Mouse (Mus musculus): ENCODE data around the gene Ociad1. TPM values are rescaled to one million over a fixed set of nuclear protein-coding genes. Genes with fewer than 3 reads are reported as not detected.

Ociad1 gene
- polyA plus RNA-seq, 1 experiment from 2014 or later, result 172 TPM

GRCm38 (mm10) chr5:73338832-73339163, 46.2 kb downstream of the Ociad1 start:
- DNase-seq (ENCODE audit: low spot score), result no peak
- H3K9ac ChIP-seq (ENCODE audit: low read length), result peak overlapping the region; percentile 72
- H3K4me3 ChIP-seq (ENCODE audit: low read depth, low read length), result peak overlapping the region; percentile 54
- no peaks in the 10 kb centered on the region for H3K27me3 ChIP-seq (ENCODE audit: control insufficient read depth, insufficient read depth, low read length)
- H3K36me3 ChIP-seq (ENCODE audit: control insufficient read depth, insufficient read depth, low read length), result no peaks in the 10 kb centered on the region
- H3K4me2 ChIP-seq (ENCODE audit: low read depth), result peak overlapping the region; percentile 93
- 48% methylated on average over 14 of the region's 14 CpGs for WGBS
- no peaks in the 10 kb centered on the region for H3K9me3 ChIP-seq (ENCODE audit: control insufficient read depth, low read length)
- peak; percentile 35 for ATAC-seq (ENCODE audit: insufficient read depth, low FRiP score, low TSS enrichment)
- H3K4me1 ChIP-seq (ENCODE audit: control insufficient read depth, insufficient read depth, low read length), result 0 out of 2 replicates have a peak, but pooled peaks cover 8% of the 10 kb centered on the region
- 0 out of 2 replicates have a peak overlapping the region, but pooled peaks have one; percentile 20 for H3K27ac ChIP-seq (ENCODE audit: low read depth, low read length)

- 94% methylated on average over 9 of the region's 9 CpGs for WGBS
- DNase-seq (ENCODE audit: low spot score) (no peak), ATAC-seq (ENCODE audit: insufficient read depth, low FRiP score, low TSS enrichment) (no peak)
- no peak overlapping the region for H3K9ac ChIP-seq (ENCODE audit: low read length)
- H3K27ac ChIP-seq (ENCODE audit: low read depth, low read length), result no peak overlapping the region
- no peaks in the 10 kb centered on the region for H3K36me3 ChIP-seq (ENCODE audit: control insufficient read depth, insufficient read depth, low read length)
- H3K27me3 ChIP-seq (ENCODE audit: control insufficient read depth, insufficient read depth, low read length), result no peaks in the 10 kb centered on the region
- 0 out of 2 replicates have a peak, but pooled peaks cover 8% of the 10 kb centered on the region for H3K4me1 ChIP-seq (ENCODE audit: control insufficient read depth, insufficient read depth, low read length)
- no peak overlapping the region for H3K4me3 ChIP-seq (ENCODE audit: low read depth, low read length)
- H3K4me2 ChIP-seq (ENCODE audit: low read depth), result no peak overlapping the region
- H3K9me3 ChIP-seq (ENCODE audit: control insufficient read depth, low read length), result no peaks in the 10 kb centered on the region
Measured at GRCm38 (mm10) chr5:73339779-73340722, 47.5 kb downstream of the Ociad1 start.

GRCm38 (mm10) chr5:73340723-73341235, 48.2 kb downstream of the Ociad1 start, which contains the start of gene Ociad2:
Ociad2 (minus strand) TSS chr5:73341028.
- Histone ChIP-seq H3K27me3 (ENCODE audit: control insufficient read depth, insufficient read depth, low read length) (no peaks in the 10 kb centered on the region), H3K27ac (ENCODE audit: low read depth, low read length) (no peak within 1 kb of the TSS), H3K9me3 (ENCODE audit: control insufficient read depth, low read length) (no peaks in the 10 kb centered on the region), H3K4me3 (ENCODE audit: low read depth, low read length) (no peak within 1 kb of the TSS), H3K9ac (ENCODE audit: low read length) (no peak within 1 kb of the TSS), H3K36me3 (ENCODE audit: control insufficient read depth, insufficient read depth, low read length) (no peaks in the 10 kb centered on the region), H3K4me1 (ENCODE audit: control insufficient read depth, insufficient read depth, low read length) (0 out of 2 replicates have a peak, but pooled peaks cover 8% of the 10 kb centered on the region), H3K4me2 (ENCODE audit: low read depth) (no peak within 1 kb of the TSS)
- DNase-seq (ENCODE audit: low spot score) (no peak), ATAC-seq (ENCODE audit: insufficient read depth, low FRiP score, low TSS enrichment) (no peak)
- WGBS, result 87% methylated on average over 8 of the region's 8 CpGs

GRCm38 (mm10) chr5:73342701-73343355, 50.2 kb downstream of the Ociad1 start:
- Histone ChIP-seq H3K4me1 (ENCODE audit: control insufficient read depth, insufficient read depth, low read length) (0 out of 2 replicates have a peak, but pooled peaks cover 6% of the 10 kb centered on the region), H3K36me3 (ENCODE audit: control insufficient read depth, insufficient read depth, low read length) (no peaks in the 10 kb centered on the region), H3K4me2 (ENCODE audit: low read depth) (no peak overlapping the region), H3K27me3 (ENCODE audit: control insufficient read depth, insufficient read depth, low read length) (no peaks in the 10 kb centered on the region), H3K27ac (ENCODE audit: low read depth, low read length) (no peak overlapping the region), H3K9ac (ENCODE audit: low read length) (no peak overlapping the region), H3K4me3 (ENCODE audit: low read depth, low read length) (no peak overlapping the region), H3K9me3 (ENCODE audit: control insufficient read depth, low read length) (no peaks in the 10 kb centered on the region)
- WGBS, result 92% methylated on average over 22 of the region's 22 CpGs
- DNase-seq (ENCODE audit: low spot score), result no peak
- no peak for ATAC-seq (ENCODE audit: insufficient read depth, low FRiP score, low TSS enrichment)

- Histone ChIP-seq H3K4me2 (ENCODE audit: low read depth) (no peak overlapping the region), H3K4me3 (ENCODE audit: low read depth, low read length) (no peak overlapping the region), H3K4me1 (ENCODE audit: control insufficient read depth, insufficient read depth, low read length) (no peaks in the 10 kb centered on the region), H3K27me3 (ENCODE audit: control insufficient read depth, insufficient read depth, low read length) (no peaks in the 10 kb centered on the region), H3K27ac (ENCODE audit: low read depth, low read length) (no peak overlapping the region), H3K9me3 (ENCODE audit: control insufficient read depth, low read length) (no peaks in the 10 kb centered on the region), H3K36me3 (ENCODE audit: control insufficient read depth, insufficient read depth, low read length) (no peaks in the 10 kb centered on the region), H3K9ac (ENCODE audit: low read length) (no peak overlapping the region)
- ATAC-seq (ENCODE audit: insufficient read depth, low FRiP score, low TSS enrichment), result no peak
- WGBS, result 83% methylated on average over 10 of the region's 10 CpGs
- DNase-seq (ENCODE audit: low spot score), result no peak
Measured at GRCm38 (mm10) chr5:73344310-73344709, 51.7 kb downstream of the Ociad1 start.

- H3K27me3 ChIP-seq (ENCODE audit: control insufficient read depth, insufficient read depth, low read length), result no peaks in the 10 kb centered on the region
- H3K27ac ChIP-seq (ENCODE audit: low read depth, low read length), result no peak overlapping the region
- H3K9me3 ChIP-seq (ENCODE audit: control insufficient read depth, low read length), result no peaks in the 10 kb centered on the region
- no peak overlapping the region for H3K4me3 ChIP-seq (ENCODE audit: low read depth, low read length)
- DNase-seq (ENCODE audit: low spot score), result no peak
- H3K9ac ChIP-seq (ENCODE audit: low read length), result no peak overlapping the region
- WGBS, result 92% methylated on average over 4 of the region's 4 CpGs
- H3K4me1 ChIP-seq (ENCODE audit: control insufficient read depth, insufficient read depth, low read length), result no peaks in the 10 kb centered on the region
- no peak for ATAC-seq (ENCODE audit: insufficient read depth, low FRiP score, low TSS enrichment)
- H3K36me3 ChIP-seq (ENCODE audit: control insufficient read depth, insufficient read depth, low read length), result no peaks in the 10 kb centered on the region
- H3K4me2 ChIP-seq (ENCODE audit: low read depth), result no peak overlapping the region
Measured at GRCm38 (mm10) chr5:73345254-73345653, 52.7 kb downstream of the Ociad1 start.

GRCm38 (mm10) chr5:73349514-73349913, 56.9 kb downstream of the Ociad1 start:
- H3K9me3 ChIP-seq (ENCODE audit: control insufficient read depth, low read length), result no peaks in the 10 kb centered on the region
- H3K4me1 ChIP-seq (ENCODE audit: control insufficient read depth, insufficient read depth, low read length), result no peaks in the 10 kb centered on the region
- no peak overlapping the region for H3K9ac ChIP-seq (ENCODE audit: low read length)
- H3K4me3 ChIP-seq (ENCODE audit: low read depth, low read length), result no peak overlapping the region
- no peak overlapping the region for H3K4me2 ChIP-seq (ENCODE audit: low read depth)
- ATAC-seq (ENCODE audit: insufficient read depth, low FRiP score, low TSS enrichment) (no peak), DNase-seq (ENCODE audit: low spot score) (no peak)
- no peaks in the 10 kb centered on the region for H3K27me3 ChIP-seq (ENCODE audit: control insufficient read depth, insufficient read depth, low read length)
- no peaks in the 10 kb centered on the region for H3K36me3 ChIP-seq (ENCODE audit: control insufficient read depth, insufficient read depth, low read length)
- 55% methylated on average over 5 of the region's 5 CpGs for WGBS
- no peak overlapping the region for H3K27ac ChIP-seq (ENCODE audit: low read depth, low read length)

GRCm38 (mm10) chr5:73351796-73352195, 59.2 kb downstream of the Ociad1 start:
- Histone ChIP-seq H3K27me3 (ENCODE audit: control insufficient read depth, insufficient read depth, low read length) (no peaks in the 10 kb centered on the region), H3K9ac (ENCODE audit: low read length) (no peak overlapping the region), H3K36me3 (ENCODE audit: control insufficient read depth, insufficient read depth, low read length) (no peaks in the 10 kb centered on the region), H3K9me3 (ENCODE audit: control insufficient read depth, low read length) (no peaks in the 10 kb centered on the region), H3K27ac (ENCODE audit: low read depth, low read length) (no peak overlapping the region), H3K4me2 (ENCODE audit: low read depth) (no peak overlapping the region), H3K4me1 (ENCODE audit: control insufficient read depth, insufficient read depth, low read length) (no peaks in the 10 kb centered on the region), H3K4me3 (ENCODE audit: low read depth, low read length) (no peak overlapping the region)
- WGBS, result 91% methylated on average over 1 of the region's 1 CpGs
- DNase-seq (ENCODE audit: low spot score) (no peak), ATAC-seq (ENCODE audit: insufficient read depth, low FRiP score, low TSS enrichment) (no peak)
